Mouse (Mus musculus): Measurements from ENCODE around the gene Tufm. TPM values are rescaled to one million over a fixed set of nuclear protein-coding genes. Genes with fewer than 3 reads are reported as not detected.

Gene Tufm
- 137 and 140 TPM in 2 replicates for polyA plus RNA-seq (2016; fragmentation: Nextera tagmentation; extraction: Ambion mirVana)

DNA sequence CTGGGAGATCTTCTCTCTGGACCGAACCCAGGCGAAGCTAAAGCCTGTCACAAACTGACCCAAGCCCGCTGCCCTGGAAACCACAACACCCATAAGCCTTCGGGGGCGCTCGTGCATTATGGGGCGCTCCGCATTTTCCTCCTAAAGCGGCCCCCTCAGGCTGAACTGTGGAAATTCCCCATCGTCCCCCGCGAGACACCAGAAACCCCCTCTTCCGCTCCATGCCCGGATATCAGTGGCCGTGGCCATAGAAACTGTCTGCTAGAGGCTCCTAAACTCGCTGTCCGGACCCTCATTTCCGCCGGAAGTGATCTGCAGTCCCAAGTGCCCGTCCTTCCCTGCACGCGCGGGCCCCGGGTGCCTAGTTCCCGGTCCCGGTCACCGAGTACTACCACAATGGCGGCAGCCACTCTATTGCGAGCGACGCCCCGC, at the start of gene Tufm:
Gene Tufm, plus strand, starts transcription at position 310 of the 432 bp plus-strand sequence.
- Histone ChIP-seq H3K4me3 (replicated peaks) (peak within 1 kb of the TSS; percentile 70), H3K27ac (peak within 1 kb of the TSS; percentile 64), H3K4me1 (replicated peaks) (peaks cover 16% of the 10 kb centered on the region), H3K36me3 (peaks cover 34% of the 10 kb centered on the region), H3K4me2 (peak within 1 kb of the TSS; percentile 90), H3K9ac (replicated peaks) (peak within 1 kb of the TSS; percentile 68), H3K27me3 (no peaks in the 10 kb centered on the region), H3K9me3 (no peaks in the 10 kb centered on the region)
- under 1% methylated on average over 32 of the region's 32 CpGs for WGBS
- peak; percentile 88 for ATAC-seq (ENCODE audit: insufficient number of reproducible peaks, insufficient read depth, low FRiP score, low TSS enrichment, low read depth)

DNA sequence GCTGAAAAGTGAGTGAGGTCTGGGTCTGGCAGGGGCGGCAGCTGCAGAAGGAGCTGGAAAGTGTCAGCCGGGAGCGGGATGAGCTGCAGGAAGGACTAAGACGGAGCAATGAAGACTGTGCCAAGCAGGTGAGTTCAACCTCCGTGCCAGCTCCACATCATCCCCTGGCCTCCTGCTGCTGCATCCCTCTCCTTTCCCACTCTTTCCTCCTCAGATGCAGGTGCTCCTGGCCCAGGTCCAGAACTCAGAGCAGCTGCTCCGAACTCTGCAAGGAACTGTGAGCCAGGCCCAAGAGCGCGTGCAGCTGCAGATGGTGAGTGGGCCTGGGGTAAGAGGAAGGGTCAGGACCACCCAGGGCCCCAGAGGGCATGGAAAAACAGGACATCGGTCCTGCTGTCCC, 47.0 kb upstream of the Tufm start:
- no peak overlapping the region for H3K4me3 ChIP-seq (replicated peaks)
- H3K27ac ChIP-seq, result no peak overlapping the region
- peaks cover 56% of the 10 kb centered on the region for H3K36me3 ChIP-seq
- no peaks in the 10 kb centered on the region for H3K4me1 ChIP-seq (replicated peaks)
- ATAC-seq (ENCODE audit: insufficient number of reproducible peaks, insufficient read depth, low FRiP score, low TSS enrichment, low read depth), result no peak
- H3K4me2 ChIP-seq, result no peak overlapping the region
- H3K9me3 ChIP-seq, result no peaks in the 10 kb centered on the region
- H3K9ac ChIP-seq (replicated peaks), result 0 out of 2 replicates have a peak overlapping the region, but pooled peaks have one; percentile 23
- WGBS, result 85% methylated on average over 8 of the region's 9 CpGs
- H3K27me3 ChIP-seq, result no peaks in the 10 kb centered on the region

DNA sequence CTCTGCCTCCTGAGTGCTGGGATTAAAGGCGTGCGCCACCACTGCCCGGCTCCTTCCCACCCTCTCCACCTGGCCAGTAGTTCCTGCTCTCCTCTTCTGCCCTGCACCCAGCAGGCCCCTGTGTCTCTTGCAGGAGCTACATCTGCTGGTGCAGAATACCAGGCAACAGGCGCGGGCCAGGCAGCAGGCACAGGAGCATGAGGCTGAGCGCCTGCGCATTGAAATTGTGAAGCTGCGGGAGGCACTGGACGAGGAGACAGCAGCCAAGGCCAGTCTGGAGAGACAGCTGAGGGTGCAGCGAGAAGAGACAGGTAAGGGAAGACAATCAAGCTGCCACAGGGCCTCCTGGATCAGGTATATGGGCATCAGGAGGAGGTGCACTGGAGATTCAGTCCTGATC, 43.2 kb upstream of the Tufm start:
- no peak overlapping the region for H3K9ac ChIP-seq (replicated peaks)
- no peak for ATAC-seq (ENCODE audit: insufficient number of reproducible peaks, insufficient read depth, low FRiP score, low TSS enrichment, low read depth)
- H3K36me3 ChIP-seq, result peaks cover 80% of the 10 kb centered on the region
- H3K4me3 ChIP-seq (replicated peaks), result no peak overlapping the region
- H3K27me3 ChIP-seq, result no peaks in the 10 kb centered on the region
- H3K4me2 ChIP-seq, result no peak overlapping the region
- no peak overlapping the region for H3K27ac ChIP-seq
- H3K9me3 ChIP-seq, result no peaks in the 10 kb centered on the region
- WGBS, result 94% methylated on average over 10 of the region's 10 CpGs
- H3K4me1 ChIP-seq (replicated peaks), result no peaks in the 10 kb centered on the region

DNA sequence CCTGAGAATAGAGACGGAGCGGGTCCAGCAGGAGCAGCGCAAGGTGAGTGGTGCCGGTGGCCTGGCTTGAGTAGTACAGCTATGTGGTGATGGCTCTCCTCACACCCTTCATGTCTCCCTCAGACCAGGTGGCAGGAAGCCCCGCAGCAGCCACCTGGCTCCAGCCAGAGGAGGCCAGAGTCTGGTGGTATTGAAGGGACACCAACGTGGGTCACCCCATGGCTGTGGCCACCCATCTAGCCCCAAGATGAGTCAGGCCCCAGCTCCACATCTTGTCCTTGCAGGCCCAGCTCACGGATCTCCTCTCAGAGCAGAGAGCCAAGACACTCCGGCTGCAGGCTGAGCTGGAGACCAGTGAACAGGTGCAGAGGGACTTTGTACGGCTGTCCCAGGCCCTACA, 42.6 kb upstream of the Tufm start:
- no peak overlapping the region for H3K4me3 ChIP-seq (replicated peaks)
- no peak for ATAC-seq (ENCODE audit: insufficient number of reproducible peaks, insufficient read depth, low FRiP score, low TSS enrichment, low read depth)
- H3K27me3 ChIP-seq, result no peaks in the 10 kb centered on the region
- no peak overlapping the region for H3K9ac ChIP-seq (replicated peaks)
- no peaks in the 10 kb centered on the region for H3K9me3 ChIP-seq
- peaks cover 85% of the 10 kb centered on the region for H3K36me3 ChIP-seq
- H3K4me2 ChIP-seq, result no peak overlapping the region
- 93% methylated on average over 9 of the region's 9 CpGs for WGBS
- no peak overlapping the region for H3K27ac ChIP-seq
- H3K4me1 ChIP-seq (replicated peaks), result no peaks in the 10 kb centered on the region

DNA sequence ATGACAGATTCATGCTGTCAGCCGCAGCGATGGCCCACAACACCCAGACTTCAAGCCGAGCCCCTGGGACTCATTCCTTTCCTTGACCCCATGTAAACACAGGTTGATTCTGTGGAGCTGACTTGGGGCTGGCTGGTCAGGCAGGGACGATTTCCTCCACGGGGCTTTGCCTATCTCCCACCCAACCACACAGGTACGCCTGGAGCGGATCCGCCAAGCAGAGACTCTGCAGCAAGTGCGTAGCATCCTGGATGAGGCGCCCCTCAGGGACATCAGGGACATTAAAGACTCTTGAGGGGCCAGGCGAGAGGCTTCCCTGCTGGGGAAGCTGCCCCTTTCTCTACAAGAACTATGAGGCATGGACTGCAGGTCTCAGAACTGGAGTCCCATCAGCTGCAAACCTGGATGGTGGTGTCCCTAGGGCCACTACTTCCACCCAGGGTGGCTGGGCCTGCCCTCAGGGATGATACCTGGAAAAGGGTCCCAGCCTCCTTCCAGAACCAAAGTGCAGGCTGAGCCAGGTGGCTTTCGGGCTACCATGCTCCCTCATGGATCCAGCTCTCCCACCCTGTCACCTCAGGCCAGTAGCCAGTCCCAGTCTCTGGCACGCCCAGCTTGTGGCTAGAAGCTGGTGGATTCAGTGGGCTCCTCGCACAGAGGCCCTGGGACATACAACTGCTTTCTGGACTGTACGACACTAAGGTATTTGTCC, 41.9 kb upstream of the Tufm start:
- Histone ChIP-seq H3K27me3 (no peaks in the 10 kb centered on the region), H3K36me3 (peaks cover 85% of the 10 kb centered on the region), H3K27ac (no peak overlapping the region), H3K4me2 (no peak overlapping the region), H3K9ac (replicated peaks) (no peak overlapping the region; the same call in 1 of the 2 replicates), H3K4me3 (replicated peaks) (no peak overlapping the region), H3K4me1 (replicated peaks) (no peaks in the 10 kb centered on the region), H3K9me3 (no peaks in the 10 kb centered on the region)
- ATAC-seq (ENCODE audit: insufficient number of reproducible peaks, insufficient read depth, low FRiP score, low TSS enrichment, low read depth), result no peak
- 96% methylated on average over 15 of the region's 15 CpGs for WGBS

DNA sequence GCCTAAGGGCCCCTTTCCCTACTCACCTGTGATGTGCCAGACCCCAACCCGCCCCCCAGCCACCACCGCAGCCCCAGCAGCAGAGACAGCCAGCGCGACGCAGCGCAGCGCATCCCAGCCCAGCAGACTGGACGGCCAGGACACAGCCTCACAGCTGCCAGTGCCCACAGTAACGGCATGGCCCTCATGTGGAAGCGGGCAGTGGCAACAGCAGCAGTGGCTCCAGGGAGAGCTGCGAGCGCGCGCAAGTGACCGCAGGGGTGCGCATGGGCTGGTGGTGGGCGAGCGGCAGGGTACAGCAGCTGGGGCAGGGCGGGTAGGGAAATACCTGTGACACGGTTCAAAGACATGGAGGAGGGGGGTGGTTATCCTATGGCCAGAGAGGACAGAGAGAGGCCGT, 40.9 kb upstream of the Tufm start:
- H3K27me3 ChIP-seq, result no peaks in the 10 kb centered on the region
- no peak overlapping the region for H3K9ac ChIP-seq (replicated peaks)
- no peaks in the 10 kb centered on the region for H3K9me3 ChIP-seq
- H3K27ac ChIP-seq, result no peak overlapping the region
- H3K4me3 ChIP-seq (replicated peaks), result no peak overlapping the region
- H3K36me3 ChIP-seq, result peaks cover 79% of the 10 kb centered on the region
- H3K4me2 ChIP-seq, result no peak overlapping the region
- WGBS, result 88% methylated on average over 21 of the region's 21 CpGs
- H3K4me1 ChIP-seq (replicated peaks), result no peaks in the 10 kb centered on the region
- ATAC-seq (ENCODE audit: insufficient number of reproducible peaks, insufficient read depth, low FRiP score, low TSS enrichment, low read depth), result no peak

DNA sequence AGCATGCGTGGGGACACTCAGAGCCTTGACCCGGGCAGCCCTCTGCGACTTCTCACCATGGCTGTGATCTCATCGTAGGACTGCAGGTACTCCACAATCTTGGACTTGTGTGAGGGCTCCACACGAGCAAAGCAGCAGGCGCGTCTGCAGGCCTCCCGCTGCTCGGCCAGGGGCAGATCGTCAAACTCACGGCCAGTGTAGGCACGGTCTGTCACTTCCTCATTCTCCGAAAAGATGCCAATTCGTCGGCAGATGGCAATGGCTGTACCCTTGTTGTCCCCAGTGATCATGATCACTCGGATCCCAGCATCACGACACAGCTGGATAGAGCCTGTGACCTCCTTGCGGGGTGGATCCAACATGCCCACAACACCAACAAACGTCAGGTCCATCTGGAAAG, 38.7 kb upstream of the Tufm start:
- no peak overlapping the region for H3K4me2 ChIP-seq
- H3K36me3 ChIP-seq, result peaks cover 61% of the 10 kb centered on the region
- no peak overlapping the region for H3K9ac ChIP-seq (replicated peaks)
- no peak overlapping the region for H3K4me3 ChIP-seq (replicated peaks)
- 92% methylated on average over 19 of the region's 19 CpGs for WGBS
- H3K27me3 ChIP-seq, result no peaks in the 10 kb centered on the region
- H3K27ac ChIP-seq, result no peak overlapping the region
- no peak for ATAC-seq (ENCODE audit: insufficient number of reproducible peaks, insufficient read depth, low FRiP score, low TSS enrichment, low read depth)
- no peaks in the 10 kb centered on the region for H3K9me3 ChIP-seq
- H3K4me1 ChIP-seq (replicated peaks), result no peaks in the 10 kb centered on the region

DNA sequence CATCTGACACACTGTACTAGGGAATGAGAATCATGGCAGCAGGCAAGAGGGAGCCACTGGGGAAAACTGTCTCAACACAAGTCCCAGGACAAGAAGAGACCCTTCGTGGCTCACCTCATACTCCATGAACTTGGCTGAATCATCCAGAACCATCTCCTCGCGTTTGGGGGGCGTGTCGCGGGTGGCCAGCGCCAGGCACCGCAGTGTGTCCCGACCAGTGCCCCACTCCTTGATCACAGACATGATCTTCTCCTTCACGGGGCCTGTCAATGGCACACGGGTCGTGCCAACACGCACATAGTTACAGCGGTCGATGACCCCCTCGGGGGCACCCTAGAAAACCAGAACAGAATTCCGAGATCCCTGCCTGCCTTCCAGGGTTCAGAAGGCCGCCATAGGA, 37.2 kb upstream of the Tufm start:
- Histone ChIP-seq H3K9ac (replicated peaks) (no peak overlapping the region), H3K27me3 (no peaks in the 10 kb centered on the region), H3K9me3 (no peaks in the 10 kb centered on the region), H3K4me2 (no peak overlapping the region), H3K36me3 (peaks cover 50% of the 10 kb centered on the region), H3K4me3 (replicated peaks) (no peak overlapping the region), H3K27ac (no peak overlapping the region), H3K4me1 (replicated peaks) (no peaks in the 10 kb centered on the region)
- WGBS, result 88% methylated on average over 18 of the region's 18 CpGs
- no peak for ATAC-seq (ENCODE audit: insufficient number of reproducible peaks, insufficient read depth, low FRiP score, low TSS enrichment, low read depth)

DNA sequence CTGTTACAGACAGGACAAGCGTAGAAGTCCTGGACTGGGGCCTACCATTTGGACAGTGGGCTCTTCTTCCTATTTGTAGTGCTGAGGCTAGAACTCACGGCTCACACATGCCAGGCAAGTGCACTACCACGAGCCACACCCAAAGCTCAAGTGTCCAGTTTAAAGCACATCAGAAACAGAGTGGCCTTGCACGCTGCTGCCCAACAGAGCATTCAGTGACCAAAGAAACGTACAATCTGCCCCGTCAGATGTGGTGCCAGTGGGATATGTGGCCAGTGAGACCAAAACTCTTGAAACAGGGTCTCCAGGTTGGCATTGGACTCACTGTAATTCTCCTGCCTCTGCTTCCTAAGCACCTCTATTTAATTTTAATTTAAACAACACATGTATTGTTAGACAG, 36.5 kb upstream of the Tufm start:
- no peaks in the 10 kb centered on the region for H3K4me1 ChIP-seq (replicated peaks)
- no peak overlapping the region for H3K4me2 ChIP-seq
- 92% methylated on average over 6 of the region's 6 CpGs for WGBS
- no peak overlapping the region for H3K27ac ChIP-seq
- no peaks in the 10 kb centered on the region for H3K9me3 ChIP-seq
- ATAC-seq (ENCODE audit: insufficient number of reproducible peaks, insufficient read depth, low FRiP score, low TSS enrichment, low read depth), result no peak
- peaks cover 43% of the 10 kb centered on the region for H3K36me3 ChIP-seq
- H3K9ac ChIP-seq (replicated peaks), result no peak overlapping the region
- no peaks in the 10 kb centered on the region for H3K27me3 ChIP-seq
- no peak overlapping the region for H3K4me3 ChIP-seq (replicated peaks)

DNA sequence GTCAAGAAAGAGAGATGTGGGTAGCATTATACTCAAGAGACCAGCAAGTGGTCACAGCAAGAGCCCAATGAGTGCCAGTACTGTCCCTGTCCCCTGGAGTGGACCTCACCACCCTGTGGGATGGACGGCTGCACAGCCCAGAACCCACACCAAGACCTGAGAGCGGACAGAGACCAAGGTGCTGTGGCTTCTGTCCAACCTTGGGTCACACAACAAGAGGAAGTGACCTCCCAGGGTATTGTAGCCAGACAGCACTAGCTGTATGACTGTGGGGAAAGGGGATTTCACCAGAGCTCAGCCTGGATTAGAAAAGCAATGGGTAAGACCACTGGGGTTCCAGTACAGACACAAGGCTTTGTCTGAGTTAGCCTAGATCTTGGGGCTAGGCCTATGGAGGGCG, 34.9 kb upstream of the Tufm start:
- no peak overlapping the region for H3K27ac ChIP-seq
- H3K27me3 ChIP-seq, result no peaks in the 10 kb centered on the region
- no peaks in the 10 kb centered on the region for H3K4me1 ChIP-seq (replicated peaks)
- H3K9ac ChIP-seq (replicated peaks), result no peak overlapping the region
- WGBS, result 86% methylated on average over 3 of the region's 3 CpGs
- no peak overlapping the region for H3K4me2 ChIP-seq
- peaks cover 27% of the 10 kb centered on the region; the same call in 1 of the 2 replicates for H3K36me3 ChIP-seq
- no peak for ATAC-seq (ENCODE audit: insufficient number of reproducible peaks, insufficient read depth, low FRiP score, low TSS enrichment, low read depth)
- no peak overlapping the region for H3K4me3 ChIP-seq (replicated peaks)
- H3K9me3 ChIP-seq, result no peaks in the 10 kb centered on the region

DNA sequence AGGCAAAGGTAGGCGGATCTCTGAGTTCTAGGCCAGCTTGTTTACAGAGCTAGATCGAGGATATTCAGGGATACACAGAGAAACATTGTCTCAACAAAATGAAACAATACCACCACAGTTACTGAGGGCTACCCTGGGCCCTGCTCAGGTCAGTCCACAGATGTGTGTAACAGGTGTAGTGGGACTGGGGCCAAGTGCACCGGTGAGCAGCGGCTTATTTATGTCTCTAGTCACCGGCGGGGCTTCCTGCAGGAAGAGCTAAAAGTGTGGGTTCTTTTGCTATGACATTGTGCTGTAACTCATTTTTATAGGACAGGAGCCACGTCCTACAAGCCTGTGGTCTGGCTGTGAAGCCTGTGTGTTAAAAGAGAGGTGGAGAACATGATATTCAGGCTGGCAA, 33.3 kb upstream of the Tufm start:
- Histone ChIP-seq H3K4me2 (no peak overlapping the region), H3K27me3 (no peaks in the 10 kb centered on the region), H3K9me3 (no peaks in the 10 kb centered on the region), H3K36me3 (peaks cover 11% of the 10 kb centered on the region; the same call in 1 of the 2 replicates), H3K4me3 (replicated peaks) (no peak overlapping the region), H3K4me1 (replicated peaks) (no peaks in the 10 kb centered on the region), H3K9ac (replicated peaks) (no peak overlapping the region), H3K27ac (no peak overlapping the region)
- ATAC-seq (ENCODE audit: insufficient number of reproducible peaks, insufficient read depth, low FRiP score, low TSS enrichment, low read depth), result no peak
- 39% methylated on average over 7 of the region's 7 CpGs for WGBS

DNA sequence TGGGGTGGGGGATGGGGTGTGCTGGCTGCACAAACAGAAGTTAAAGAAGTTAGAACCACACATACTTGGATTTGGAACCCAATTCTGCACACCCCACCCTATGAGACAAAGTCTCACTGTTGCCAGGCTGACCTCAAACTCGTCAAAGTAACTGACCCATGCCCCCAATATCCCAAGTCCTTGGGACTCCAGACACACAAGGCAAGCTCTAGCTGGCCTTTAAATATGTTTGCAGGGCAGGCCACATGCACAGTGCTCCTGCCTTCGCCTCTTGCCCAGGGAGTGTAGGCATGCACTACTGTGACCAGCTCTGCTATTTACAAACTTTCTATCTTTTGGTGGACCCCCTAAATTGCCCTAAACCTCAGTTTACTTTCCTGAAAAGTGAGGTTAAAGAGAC, 31.9 kb upstream of the Tufm start:
- no peaks in the 10 kb centered on the region for H3K36me3 ChIP-seq
- WGBS, result 70% methylated on average over 2 of the region's 2 CpGs
- H3K9me3 ChIP-seq, result no peaks in the 10 kb centered on the region
- no peaks in the 10 kb centered on the region for H3K27me3 ChIP-seq
- H3K4me3 ChIP-seq (replicated peaks), result no peak overlapping the region
- H3K4me1 ChIP-seq (replicated peaks), result no peaks in the 10 kb centered on the region
- H3K9ac ChIP-seq (replicated peaks), result no peak overlapping the region
- ATAC-seq (ENCODE audit: insufficient number of reproducible peaks, insufficient read depth, low FRiP score, low TSS enrichment, low read depth), result no peak
- H3K4me2 ChIP-seq, result no peak overlapping the region
- H3K27ac ChIP-seq, result no peak overlapping the region
